7 mouse cellular contexts compared by ENCODE assay signal in genomic region chr2:75469958-75470687, GRCm38 (mm10).
DNase-seq lines count a peak whose midpoint lies in the region; ATAC-seq and TF ChIP-seq lines count a peak whose summit lies in the region.

No protein-coding gene starts in this region.

- no peak overlapping the region for H3K4me3 ChIP-seq in embryonic facial prominence, embryonic 11.5 days (ENCODE audit: low read depth, low read length)
- H3K4me3 ChIP-seq in kidney, adult 2 months (ENCODE audit: insufficient read depth, low read depth, low read length), result no peak overlapping the region
- H3K4me3 ChIP-seq in liver, embryonic 11.5 days (ENCODE audit: low read depth, low read length), result no peak overlapping the region
- no peak overlapping the region for H3K4me3 ChIP-seq in midbrain, postnatal 0 days (ENCODE audit: low read depth, low read length)
- H3K4me3 ChIP-seq in thymus, adult 2 months (ENCODE audit: control insufficient read depth, insufficient read depth, low read length), result peak overlapping the region; percentile 12; the same call in 1 of the 2 replicates

- no peaks in the 10 kb centered on the region for H3K4me1 ChIP-seq in embryonic facial prominence, embryonic 11.5 days (ENCODE audit: control insufficient read depth, insufficient read depth, low read length)
- H3K4me1 ChIP-seq in kidney, adult 2 months (ENCODE audit: control insufficient read depth, insufficient read depth, low read length), result no peaks in the 10 kb centered on the region
- peaks cover 5% of the 10 kb centered on the region; the same call in 1 of the 2 replicates for H3K4me1 ChIP-seq in liver, embryonic 11.5 days (replicated peaks; ENCODE audit: control insufficient read depth, insufficient read depth, low read length)
- 0 out of 2 replicates have a peak, but pooled peaks cover 6% of the 10 kb centered on the region for H3K4me1 ChIP-seq in midbrain, postnatal 0 days (ENCODE audit: insufficient read depth, low read length)
- peaks cover 30% of the 10 kb centered on the region for H3K4me1 ChIP-seq in thymus, adult 2 months (replicated peaks; ENCODE audit: control insufficient read depth, insufficient read depth, low read length)

- H3K9ac ChIP-seq in embryonic facial prominence, embryonic 11.5 days (replicated peaks; ENCODE audit: low read length), result 0 out of 2 replicates have a peak overlapping the region, but pooled peaks have one; percentile 0
- no peak overlapping the region for H3K9ac ChIP-seq in liver, embryonic 11.5 days (ENCODE audit: low read depth, low read length)
- no peak overlapping the region for H3K9ac ChIP-seq in midbrain, postnatal 0 days (replicated peaks; ENCODE audit: low read length, poor library complexity, severe bottlenecking)

- TF ChIP-seq CTCF in kidney, adult 2 months (conservative IDR thresholded peaks at IDR 0.05; ENCODE audit: insufficient read depth, insufficient read length, low read depth, low read length), result no peak
- no peak for TF ChIP-seq CTCF in midbrain, postnatal 0 days (IDR thresholded peaks at IDR 0.05)
- 0 out of 2 replicates have a peak, but pooled peaks have one; percentile 15 for TF ChIP-seq CTCF in thymus, adult 2 months (IDR thresholded peaks at IDR 0.05; ENCODE audit: borderline replicate concordance, control insufficient read depth, extremely low read depth, insufficient read depth, low read length, poor library complexity)

- ATAC-seq in activated CD4-positive, CD25-positive, alpha-beta regulatory T cell, adult 4 months, result peak; percentile 86
- 0 out of 2 replicates have a peak, but pooled peaks have one; percentile 23 for ATAC-seq in embryonic facial prominence, embryonic 11.5 days (replicated peaks; ENCODE audit: insufficient number of reproducible peaks, low FRiP score, low TSS enrichment, low read depth)
- no peak; the same call in 1 of the 2 replicates for ATAC-seq in liver, embryonic 11.5 days (replicated peaks; ENCODE audit: low FRiP score)
- ATAC-seq in midbrain, postnatal 0 days (ENCODE audit: low FRiP score), result peak; percentile 81

- no peaks in the 10 kb centered on the region for H3K36me3 ChIP-seq in embryonic facial prominence, embryonic 11.5 days (replicated peaks; ENCODE audit: control insufficient read depth, insufficient read depth, low read depth, low read length)
- no peaks in the 10 kb centered on the region for H3K36me3 ChIP-seq in kidney, adult 2 months (ENCODE audit: control insufficient read depth, insufficient read depth, low read length)
- H3K36me3 ChIP-seq in liver, embryonic 11.5 days (ENCODE audit: control insufficient read depth, insufficient read depth, low read length), result no peaks in the 10 kb centered on the region
- H3K36me3 ChIP-seq in midbrain, postnatal 0 days (ENCODE audit: insufficient read depth, low read length), result no peaks in the 10 kb centered on the region
- H3K36me3 ChIP-seq in thymus, adult 2 months (ENCODE audit: control insufficient read depth, insufficient read depth, low read length), result no peaks in the 10 kb centered on the region

- 48% methylated on average over 15 of the region's 15 CpGs for WGBS in embryonic facial prominence, embryonic 11.5 days
- 50% methylated on average over 15 of the region's 15 CpGs for WGBS in kidney, adult 2 months
- 27% methylated on average over 15 of the region's 15 CpGs for WGBS in liver, embryonic 11.5 days
- WGBS in midbrain, postnatal 0 days, result 10% methylated on average over 15 of the region's 15 CpGs
- 6% methylated on average over 15 of the region's 15 CpGs for WGBS in thymus, adult 2 months

- no peaks in the 10 kb centered on the region for H3K27me3 ChIP-seq in embryonic facial prominence, embryonic 11.5 days (ENCODE audit: control insufficient read depth, insufficient read depth, low read length)
- H3K27me3 ChIP-seq in kidney, adult 2 months (replicated peaks; ENCODE audit: control insufficient read depth, insufficient read depth, low read length), result no peaks in the 10 kb centered on the region
- H3K27me3 ChIP-seq in liver, embryonic 11.5 days (replicated peaks; ENCODE audit: control insufficient read depth, insufficient read depth, low read length), result no peaks in the 10 kb centered on the region
- no peaks in the 10 kb centered on the region for H3K27me3 ChIP-seq in midbrain, postnatal 0 days (ENCODE audit: insufficient read depth, low read length)
- no peaks in the 10 kb centered on the region for H3K27me3 ChIP-seq in thymus, adult 2 months (ENCODE audit: control insufficient read depth, insufficient read depth, low read length)

- DNase-seq in embryonic facial prominence, embryonic 11.5 days (ENCODE audit: low spot score), result peak; percentile 34
- DNase-seq in heart, adult 9 months (ENCODE audit: low spot score in 2 of 2), result peak; percentile 69 to 70
- peak; percentile 21 for DNase-seq in kidney, adult 2 months
- DNase-seq in liver, embryonic 11.5 days (ENCODE audit: low spot score), result no peak
- DNase-seq in midbrain, postnatal 0 days (ENCODE audit: low spot score), result peak; percentile 81
- peak; percentile 80 for DNase-seq in thymus, adult 2 months

- no peak overlapping the region for H3K4me2 ChIP-seq in embryonic facial prominence, embryonic 11.5 days (ENCODE audit: low read depth, low read length)
- H3K4me2 ChIP-seq in liver, embryonic 11.5 days, result peak overlapping the region; percentile 8; the same call in 1 of the 2 replicates
- peak overlapping the region; percentile 2; the same call in 1 of the 2 replicates for H3K4me2 ChIP-seq in midbrain, postnatal 0 days (ENCODE audit: low read depth, low read length, poor library complexity, severe bottlenecking)

- H3K9me3 ChIP-seq in embryonic facial prominence, embryonic 11.5 days (replicated peaks; ENCODE audit: control insufficient read depth, low read length), result no peaks in the 10 kb centered on the region
- H3K9me3 ChIP-seq in liver, embryonic 11.5 days (ENCODE audit: control insufficient read depth, low read length), result no peaks in the 10 kb centered on the region
- H3K9me3 ChIP-seq in midbrain, postnatal 0 days (ENCODE audit: low read length), result no peaks in the 10 kb centered on the region

- no peak for TF ChIP-seq POLR2A in kidney, adult 2 months (IDR thresholded peaks at IDR 0.05; ENCODE audit: low read depth, low read length)
- TF ChIP-seq POLR2A in thymus, adult 2 months (IDR thresholded peaks at IDR 0.05; ENCODE audit: control insufficient read depth, extremely low read depth, insufficient read depth, low read length, poor library complexity), result 0 out of 2 replicates have a peak, but pooled peaks have one; percentile 23

- no peak overlapping the region for H3K27ac ChIP-seq in embryonic facial prominence, embryonic 11.5 days (replicated peaks; ENCODE audit: low read depth, low read length)
- no peak overlapping the region for H3K27ac ChIP-seq in kidney, adult 2 months (ENCODE audit: insufficient read depth, low read depth, low read length)
- no peak overlapping the region; the same call in 1 of the 2 replicates for H3K27ac ChIP-seq in liver, embryonic 11.5 days (ENCODE audit: low read depth, low read length)
- peak overlapping the region; percentile 58 for H3K27ac ChIP-seq in midbrain, postnatal 0 days (ENCODE audit: low read depth, low read length)
- H3K27ac ChIP-seq in thymus, adult 2 months (ENCODE audit: control insufficient read depth, insufficient read depth, low read length), result peak overlapping the region; percentile 91

Comparison
In these comparisons a context has a peak if more than half of its experiments do, and no peak if none do; other contexts are left out.
1. H3K27ac ChIP-seq: peak in midbrain, postnatal 0 days (single experiment) and thymus, adult 2 months (single experiment); none in embryonic facial prominence, embryonic 11.5 days (single experiment), kidney, adult 2 months (single experiment) and liver, embryonic 11.5 days (single experiment).